Comparison of ENCODE assay signal across 25 mouse cellular contexts in the genomic region with DNA sequence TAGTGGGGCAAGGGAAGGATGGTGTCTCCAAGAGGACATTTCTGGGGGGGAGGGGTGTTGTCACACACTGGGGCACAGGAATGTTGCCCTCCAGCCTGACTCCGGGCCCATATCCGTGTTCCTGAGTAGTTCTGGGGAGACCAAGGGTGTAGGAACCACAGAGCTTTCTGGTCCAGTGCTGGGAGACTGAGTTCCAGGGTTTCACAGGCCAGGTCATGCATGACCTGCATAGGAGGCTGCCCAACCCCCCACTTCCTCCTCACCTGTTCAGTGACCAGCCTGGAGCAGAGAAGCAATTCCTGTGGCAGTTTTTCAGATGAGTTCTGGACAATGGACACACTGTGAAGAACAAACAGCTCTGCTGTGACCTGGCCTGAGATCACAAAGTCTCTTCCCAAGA. TPM values are rescaled to one million over a fixed set of nuclear protein-coding genes. Genes with fewer than 3 reads are reported as not detected.
DNase-seq lines count a peak whose midpoint lies in the region; ATAC-seq and TF ChIP-seq lines count a peak whose summit lies in the region.
"Had no signal": no experiment of that assay in that cellular context is flagged by ENCODE, and none has a peak within 500 bp of the region (broad histone marks: within the 10 kb centered on the region; RNA-seq: fewer than 3 reads in every experiment).

No protein-coding gene starts in this region.

- in situ Hi-C loops in CH12.LX (cut with MboI; ENCODE audit: low pct_ligation_motif_present, low pct_unique_long_range_greater_than_20kb, low sequenced_read_pairs) = no loop called here

- peak; percentile 47 for ATAC-seq in kidney, embryonic 15.5 days (replicated peaks; ENCODE audit: low FRiP score)
- ATAC-seq: CD4-positive, CD25-positive, alpha-beta regulatory T cell, adult 4 months; hindbrain, embryonic 16.5 days; intestine, embryonic 15.5 days had no signal

- H3K4me3 ChIP-seq in CH12.LX (replicated peaks in 1 of 3; ENCODE audit: low read depth in 2 of 3, low read length in 2 of 3, poor library complexity in 1 of 3) = no peak overlapping the region
- no peak overlapping the region for H3K4me3 ChIP-seq in kidney, embryonic 15.5 days (replicated peaks)
- H3K4me3 ChIP-seq: embryonic facial prominence, embryonic 12.5 days; erythroblast, embryonic 14.5 days; forebrain, embryonic 12.5 days; hindbrain, embryonic 10.5 days; intestine, embryonic 15.5 days; left cerebral cortex, adult 2 months; limb, embryonic 10.5 days had no signal

- DNase-seq in CH12.LX (ENCODE audit: extremely low read depth) = no peak
- DNase-seq in kidney, adult 11 months = peak; percentile 84
- peak; percentile 84 to 87 for DNase-seq in kidney, postnatal 36 days
- no peak for DNase-seq in thymus, adult 18-20 months
- no peak for DNase-seq in cerebellum, adult 11 months
- no peak for DNase-seq in urinary bladder, postnatal 10 days (ENCODE audit: low spot score)
- DNase-seq: adrenal gland, postnatal 36 days; cerebellum, adult 9-11 months; layer of hippocampus, adult 9-11 months; liver; lung, postnatal 4 days; midbrain, embryonic 14.5 days; right cerebral cortex, postnatal 14 days; spleen, adult 18-20 months; thymus, postnatal 25 days had no signal

- no peak overlapping the region for H3K4me2 ChIP-seq in CH12.LX (ENCODE audit: insufficient read depth, low read depth, poor library complexity, severe bottlenecking)
- H3K4me2 ChIP-seq in kidney, embryonic 15.5 days = no peak overlapping the region
- H3K4me2 ChIP-seq: embryonic facial prominence, embryonic 12.5 days; forebrain, embryonic 12.5 days; intestine, embryonic 15.5 days had no signal

- TF ChIP-seq POLR2A in CH12.LX (IDR thresholded peaks at IDR 0.05; ENCODE audit: low read depth, low read length) = no peak

- H3K36me3 ChIP-seq in CH12.LX (replicated peaks in 1 of 2; ENCODE audit: control insufficient read depth in 1 of 2, insufficient read depth in 1 of 2, low read length in 1 of 2) = peaks cover 58 to 97% of the 10 kb centered on the region in 2 experiments
- no peaks in the 10 kb centered on the region for H3K36me3 ChIP-seq in kidney, embryonic 15.5 days
- H3K36me3 ChIP-seq: embryonic facial prominence, embryonic 12.5 days; forebrain, embryonic 12.5 days; hindbrain, embryonic 10.5 days; intestine, embryonic 15.5 days; limb, embryonic 10.5 days had no signal

- H3K4me1 ChIP-seq in CH12.LX (ENCODE audit: control insufficient read depth in 1 of 2, insufficient read depth in 2 of 2) = peaks cover 46 to 91% of the 10 kb centered on the region in 2 experiments
- peaks cover 86% of the 10 kb centered on the region for H3K4me1 ChIP-seq in kidney, embryonic 15.5 days

- H3K27me3 ChIP-seq in CH12.LX (replicated peaks) = no peaks in the 10 kb centered on the region
- H3K27me3 ChIP-seq in kidney, embryonic 15.5 days = peaks cover 3% of the 10 kb centered on the region; the same call in 1 of the 2 replicates
- H3K27me3 ChIP-seq: embryonic facial prominence, embryonic 12.5 days; forebrain, embryonic 12.5 days; intestine, embryonic 15.5 days had no signal

- no peak for TF ChIP-seq RAD21 in CH12.LX (IDR thresholded peaks at IDR 0.05; ENCODE audit: low read depth, low read length)

- no peaks in the 10 kb centered on the region for H3K9me3 ChIP-seq in CH12.LX (replicated peaks; ENCODE audit: low read length)
- no peaks in the 10 kb centered on the region for H3K9me3 ChIP-seq in kidney, embryonic 15.5 days (replicated peaks)
- H3K9me3 ChIP-seq: embryonic facial prominence, embryonic 12.5 days; forebrain, embryonic 12.5 days; hindbrain, embryonic 10.5 days; intestine, embryonic 15.5 days; limb, embryonic 10.5 days had no signal

- H3K79me2 ChIP-seq in CH12.LX (replicated peaks; ENCODE audit: control insufficient read depth, extremely low read depth, insufficient read depth, poor library complexity, severe bottlenecking) = peaks cover 61% of the 10 kb centered on the region

- H3K9ac ChIP-seq in CH12.LX (ENCODE audit: insufficient read depth, low read depth) = no peak overlapping the region
- no peak overlapping the region for H3K9ac ChIP-seq in kidney, embryonic 15.5 days
- H3K9ac ChIP-seq: embryonic facial prominence, embryonic 12.5 days; forebrain, embryonic 12.5 days; intestine, embryonic 15.5 days had no signal

- TF ChIP-seq EP300 in CH12.LX (IDR thresholded peaks at IDR 0.05; ENCODE audit: low read length) = 0 out of 2 replicates have a peak, but pooled peaks have one; percentile 9

- dilution Hi-C loops in CH12.LX (cut with MboI; ENCODE audit: extremely low pct_ligation_motif_present, extremely low pct_unique_long_range_greater_than_20kb, low sequenced_read_pairs) = no loop called here

- no peak for TF ChIP-seq CTCF in CH12.LX (conservative IDR thresholded peaks at IDR 0.05 in 1 of 2, IDR thresholded peaks at IDR 0.05 in 1 of 2; ENCODE audit: low read depth in 2 of 2, low read length in 2 of 2)

- H3K27ac ChIP-seq in CH12.LX (ENCODE audit: insufficient read depth, low read depth) = no peak overlapping the region
- H3K27ac ChIP-seq in kidney, embryonic 15.5 days = peak overlapping the region; percentile 65
- H3K27ac ChIP-seq: embryonic facial prominence, embryonic 12.5 days; forebrain, embryonic 12.5 days; intestine, embryonic 15.5 days; left cerebral cortex, adult 2 months; limb, embryonic 10.5 days had no signal

- 45% methylated on average over 2 of the region's 2 CpGs for WGBS in kidney, embryonic 15.5 days

TF ChIP-seq in CH12.LX, 34 proteins besides CTCF, POLR2A, EP300 and RAD21:
- TF ChIP-seq NRF1 (IDR thresholded peaks at IDR 0.05; ENCODE audit: low read depth, low read length) (no peak), E2F4 (IDR thresholded peaks at IDR 0.05; ENCODE audit: insufficient replicate concordance, low read depth, low read length) (no peak), CHD2 (IDR thresholded peaks at IDR 0.05; ENCODE audit: low read length) (no peak)

RNA-seq across cellular contexts. Expression of a gene that starts 19.8 kb away (rescaled TPM):
- total RNA-seq in CH12.LX (2012; rRNA removed) (164 and 215 TPM in 2 replicates), CH12.LX (2014; rRNA removed) (157 and 177 TPM in 2 replicates)
- 249 and 294 TPM in 2 replicates for polyA plus RNA-seq in CH12.LX (2012; ENCODE audit: insufficient read length, low read depth)
- 47.8 and 49.4 TPM in 2 replicates for polyA plus RNA-seq in kidney, embryonic 15.5 days (2015; fragmentation: Nextera tagmentation; extraction: Ambion mirVana)

Comparison
In these comparisons a context has a peak if more than half of its experiments do, and no peak if none do; other contexts are left out.
1. DNase-seq: peak in kidney, adult 11 months (single experiment) and kidney, postnatal 36 days (2 of 2); none in CH12.LX (single experiment), thymus, adult 18-20 months (0 of 2), cerebellum, adult 11 months (single experiment) and urinary bladder, postnatal 10 days (single experiment).